Mouse (Mus musculus): Measurements from ENCODE around the gene Fam20c. TPM values are rescaled to one million over a fixed set of nuclear protein-coding genes. Genes with fewer than 3 reads are reported as not detected.

Gene Fam20c
- polyA plus RNA-seq (2014; fragmentation: Nextera tagmentation; extraction: Ambion mirVana), result 10.3 and 11.1 TPM in 2 replicates

- Histone ChIP-seq H3K9me3 (ENCODE audit: control insufficient read depth, low read length) (no peaks in the 10 kb centered on the region), H3K9ac (ENCODE audit: low read depth, low read length) (peak within 1 kb of the TSS; percentile 64), H3K4me1 (replicated peaks; ENCODE audit: control insufficient read depth, insufficient read depth, low read length) (peaks cover 3% of the 10 kb centered on the region; the same call in 1 of the 2 replicates), H3K4me2 (peak within 1 kb of the TSS; percentile 74), H3K36me3 (ENCODE audit: control insufficient read depth, insufficient read depth, low read length) (no peaks in the 10 kb centered on the region), H3K27me3 (replicated peaks; ENCODE audit: control insufficient read depth, insufficient read depth, low read length) (peaks cover 58% of the 10 kb centered on the region), H3K4me3 (ENCODE audit: low read depth, low read length) (peak within 1 kb of the TSS; percentile 59), H3K27ac (ENCODE audit: low read depth, low read length) (peak within 1 kb of the TSS; percentile 48; the same call in 1 of the 2 replicates)
- DNase-seq (ENCODE audit: low spot score) (peak; percentile 72), ATAC-seq (replicated peaks; ENCODE audit: low FRiP score) (peak; percentile 73)
- WGBS, result under 1% methylated on average over 80 of the region's 98 CpGs
These were observed at the start of gene Fam20c for GRCm38 (mm10) chr5:138754303-138755120. Fam20c (plus strand) TSS chr5:138754514.

- Histone ChIP-seq H3K4me1 (replicated peaks; ENCODE audit: control insufficient read depth, insufficient read depth, low read length) (no peaks in the 10 kb centered on the region), H3K4me2 (no peak overlapping the region), H3K4me3 (ENCODE audit: low read depth, low read length) (no peak overlapping the region), H3K27ac (ENCODE audit: low read depth, low read length) (no peak overlapping the region), H3K27me3 (replicated peaks; ENCODE audit: control insufficient read depth, insufficient read depth, low read length) (no peaks in the 10 kb centered on the region), H3K9me3 (ENCODE audit: control insufficient read depth, low read length) (0 out of 2 replicates have a peak, but pooled peaks cover 2% of the 10 kb centered on the region), H3K36me3 (ENCODE audit: control insufficient read depth, insufficient read depth, low read length) (no peaks in the 10 kb centered on the region), H3K9ac (ENCODE audit: low read depth, low read length) (no peak overlapping the region)
- no peak for DNase-seq (ENCODE audit: low spot score)
- ATAC-seq (replicated peaks; ENCODE audit: low FRiP score), result no peak
These were observed 46.9 kb upstream of the Fam20c start for GRCm38 (mm10) chr5:138707367-138707766.

- DNase-seq (ENCODE audit: low spot score) (no peak), ATAC-seq (replicated peaks; ENCODE audit: low FRiP score) (no peak)
- Histone ChIP-seq H3K36me3 (ENCODE audit: control insufficient read depth, insufficient read depth, low read length) (no peaks in the 10 kb centered on the region), H3K4me2 (no peak overlapping the region), H3K27ac (ENCODE audit: low read depth, low read length) (no peak overlapping the region), H3K4me3 (ENCODE audit: low read depth, low read length) (no peak overlapping the region), H3K27me3 (replicated peaks; ENCODE audit: control insufficient read depth, insufficient read depth, low read length) (no peaks in the 10 kb centered on the region), H3K9ac (ENCODE audit: low read depth, low read length) (no peak overlapping the region), H3K9me3 (ENCODE audit: control insufficient read depth, low read length) (0 out of 2 replicates have a peak, but pooled peaks cover 5% of the 10 kb centered on the region), H3K4me1 (replicated peaks; ENCODE audit: control insufficient read depth, insufficient read depth, low read length) (no peaks in the 10 kb centered on the region)
These were observed 45.7 kb upstream of the Fam20c start for GRCm38 (mm10) chr5:138708591-138708990.

GRCm38 (mm10) chr5:138715561-138716095 is 38.7 kb upstream of the Fam20c start:
- H3K4me2 ChIP-seq, result no peak overlapping the region
- H3K27me3 ChIP-seq (replicated peaks; ENCODE audit: control insufficient read depth, insufficient read depth, low read length), result no peaks in the 10 kb centered on the region
- H3K9ac ChIP-seq (ENCODE audit: low read depth, low read length), result no peak overlapping the region
- H3K27ac ChIP-seq (ENCODE audit: low read depth, low read length), result no peak overlapping the region
- no peaks in the 10 kb centered on the region for H3K4me1 ChIP-seq (replicated peaks; ENCODE audit: control insufficient read depth, insufficient read depth, low read length)
- H3K36me3 ChIP-seq (ENCODE audit: control insufficient read depth, insufficient read depth, low read length), result no peaks in the 10 kb centered on the region
- no peak overlapping the region for H3K4me3 ChIP-seq (ENCODE audit: low read depth, low read length)
- 0 out of 2 replicates have a peak, but pooled peaks cover 5% of the 10 kb centered on the region for H3K9me3 ChIP-seq (ENCODE audit: control insufficient read depth, low read length)
- 22% methylated on average over 14 of the region's 14 CpGs for WGBS
- ATAC-seq (replicated peaks; ENCODE audit: low FRiP score) (no peak), DNase-seq (ENCODE audit: low spot score) (no peak)

GRCm38 (mm10) chr5:138720329-138721190 is 33.8 kb upstream of the Fam20c start:
- no peak for ATAC-seq (replicated peaks; ENCODE audit: low FRiP score)
- no peak overlapping the region for H3K27ac ChIP-seq (ENCODE audit: low read depth, low read length)
- H3K4me3 ChIP-seq (ENCODE audit: low read depth, low read length), result no peak overlapping the region
- no peak overlapping the region for H3K9ac ChIP-seq (ENCODE audit: low read depth, low read length)
- no peaks in the 10 kb centered on the region for H3K36me3 ChIP-seq (ENCODE audit: control insufficient read depth, insufficient read depth, low read length)
- WGBS, result 60% methylated on average over 13 of the region's 13 CpGs
- no peaks in the 10 kb centered on the region for H3K9me3 ChIP-seq (ENCODE audit: control insufficient read depth, low read length)
- no peaks in the 10 kb centered on the region for H3K4me1 ChIP-seq (replicated peaks; ENCODE audit: control insufficient read depth, insufficient read depth, low read length)
- H3K27me3 ChIP-seq (replicated peaks; ENCODE audit: control insufficient read depth, insufficient read depth, low read length), result no peaks in the 10 kb centered on the region
- no peak for DNase-seq (ENCODE audit: low spot score)
- no peak overlapping the region for H3K4me2 ChIP-seq

- Histone ChIP-seq H3K4me3 (ENCODE audit: low read depth, low read length) (no peak overlapping the region), H3K4me2 (no peak overlapping the region), H3K27ac (ENCODE audit: low read depth, low read length) (no peak overlapping the region), H3K9me3 (ENCODE audit: control insufficient read depth, low read length) (no peaks in the 10 kb centered on the region), H3K4me1 (replicated peaks; ENCODE audit: control insufficient read depth, insufficient read depth, low read length) (no peaks in the 10 kb centered on the region), H3K36me3 (ENCODE audit: control insufficient read depth, insufficient read depth, low read length) (no peaks in the 10 kb centered on the region), H3K9ac (ENCODE audit: low read depth, low read length) (no peak overlapping the region), H3K27me3 (replicated peaks; ENCODE audit: control insufficient read depth, insufficient read depth, low read length) (no peaks in the 10 kb centered on the region)
- 83% methylated on average over 5 of the region's 5 CpGs for WGBS
- DNase-seq (ENCODE audit: low spot score), result no peak
- ATAC-seq (replicated peaks; ENCODE audit: low FRiP score), result no peak
These were observed 29.9 kb upstream of the Fam20c start for GRCm38 (mm10) chr5:138724417-138724816.

GRCm38 (mm10) chr5:138725151-138725550 is 29.2 kb upstream of the Fam20c start:
- H3K9me3 ChIP-seq (ENCODE audit: control insufficient read depth, low read length), result no peaks in the 10 kb centered on the region
- WGBS, result 51% methylated on average over 7 of the region's 7 CpGs
- ATAC-seq (replicated peaks; ENCODE audit: low FRiP score) (no peak), DNase-seq (ENCODE audit: low spot score) (no peak)
- H3K4me2 ChIP-seq, result no peak overlapping the region
- no peak overlapping the region for H3K27ac ChIP-seq (ENCODE audit: low read depth, low read length)
- H3K27me3 ChIP-seq (replicated peaks; ENCODE audit: control insufficient read depth, insufficient read depth, low read length), result no peaks in the 10 kb centered on the region
- no peaks in the 10 kb centered on the region for H3K36me3 ChIP-seq (ENCODE audit: control insufficient read depth, insufficient read depth, low read length)
- H3K4me3 ChIP-seq (ENCODE audit: low read depth, low read length), result no peak overlapping the region
- no peak overlapping the region for H3K9ac ChIP-seq (ENCODE audit: low read depth, low read length)
- no peaks in the 10 kb centered on the region for H3K4me1 ChIP-seq (replicated peaks; ENCODE audit: control insufficient read depth, insufficient read depth, low read length)

GRCm38 (mm10) chr5:138730863-138731262 is 23.5 kb upstream of the Fam20c start:
- ATAC-seq (replicated peaks; ENCODE audit: low FRiP score) (no peak), DNase-seq (ENCODE audit: low spot score) (no peak)

More at GRCm38 (mm10) chr5:138730863-138731262, 23.5 kb upstream of the Fam20c start:
- Histone ChIP-seq H3K36me3 (ENCODE audit: control insufficient read depth, insufficient read depth, low read length) (no peaks in the 10 kb centered on the region), H3K4me1 (replicated peaks; ENCODE audit: control insufficient read depth, insufficient read depth, low read length) (0 out of 2 replicates have a peak, but pooled peaks cover 4% of the 10 kb centered on the region), H3K27me3 (replicated peaks; ENCODE audit: control insufficient read depth, insufficient read depth, low read length) (no peaks in the 10 kb centered on the region), H3K27ac (ENCODE audit: low read depth, low read length) (no peak overlapping the region), H3K9ac (ENCODE audit: low read depth, low read length) (no peak overlapping the region), H3K9me3 (ENCODE audit: control insufficient read depth, low read length) (no peaks in the 10 kb centered on the region), H3K4me2 (no peak overlapping the region), H3K4me3 (ENCODE audit: low read depth, low read length) (no peak overlapping the region)
- WGBS, result 37% methylated on average over 5 of the region's 5 CpGs

All from liver, embryonic 11.5 days (tissue).